Mouse (Mus musculus): ENCODE results near the gene Arhgap33. TPM values are rescaled to one million over a fixed set of nuclear protein-coding genes. Genes with fewer than 3 reads are reported as not detected.
"Not testable (repeated sequence)": the region's sequence is repeated elsewhere in the genome, so short reads cannot be mapped to it uniquely, and the experiment has no call there.

Gene Arhgap33
- polyA plus RNA-seq, 1 experiment from 2014 or later: 5.6 TPM

- ATAC-seq (ENCODE audit: insufficient read depth, low FRiP score): no peak
- H3K4me2 ChIP-seq (ENCODE audit: low read depth, low read length): no peak overlapping the region
- no peak overlapping the region for H3K9ac ChIP-seq (ENCODE audit: low read length)
- H3K36me3 ChIP-seq (ENCODE audit: control insufficient read depth, insufficient read depth, low read length): no peaks in the 10 kb centered on the region
- WGBS: 14% methylated on average over 6 of the region's 6 CpGs
- H3K9me3 ChIP-seq (replicated peaks; ENCODE audit: control insufficient read depth, low read length): no peaks in the 10 kb centered on the region
- no peaks in the 10 kb centered on the region for H3K4me1 ChIP-seq (ENCODE audit: control insufficient read depth, insufficient read depth, low read length)
- H3K27ac ChIP-seq (ENCODE audit: low read length): no peak overlapping the region
- H3K27me3 ChIP-seq (ENCODE audit: control insufficient read depth, insufficient read depth, low read length): no peaks in the 10 kb centered on the region
- no peak overlapping the region for H3K4me3 ChIP-seq (replicated peaks; ENCODE audit: low read length)
These were observed 43.9 kb downstream of the Arhgap33 start for GRCm38 (mm10) chr7:30490957-30491307.

- WGBS: 28% methylated on average over 16 of the region's 16 CpGs
- ATAC-seq (ENCODE audit: insufficient read depth, low FRiP score): no peak
- Histone ChIP-seq H3K4me2 (ENCODE audit: low read depth, low read length) (no peak overlapping the region), H3K9me3 (replicated peaks; ENCODE audit: control insufficient read depth, low read length) (no peaks in the 10 kb centered on the region), H3K4me1 (ENCODE audit: control insufficient read depth, insufficient read depth, low read length) (no peaks in the 10 kb centered on the region), H3K4me3 (replicated peaks; ENCODE audit: low read length) (no peak overlapping the region), H3K27ac (ENCODE audit: low read length) (no peak overlapping the region), H3K36me3 (ENCODE audit: control insufficient read depth, insufficient read depth, low read length) (no peaks in the 10 kb centered on the region), H3K9ac (ENCODE audit: low read length) (no peak overlapping the region), H3K27me3 (ENCODE audit: control insufficient read depth, insufficient read depth, low read length) (no peaks in the 10 kb centered on the region)
These were observed 44.5 kb downstream of the Arhgap33 start for GRCm38 (mm10) chr7:30490251-30490956.

GRCm38 (mm10) chr7:30484250-30484649 lies 50.6 kb downstream of the Arhgap33 start:
- Histone ChIP-seq H3K9ac (ENCODE audit: low read length) (no peak overlapping the region), H3K4me2 (ENCODE audit: low read depth, low read length) (no peak overlapping the region), H3K27me3 (ENCODE audit: control insufficient read depth, insufficient read depth, low read length) (no peaks in the 10 kb centered on the region), H3K36me3 (ENCODE audit: control insufficient read depth, insufficient read depth, low read length) (no peaks in the 10 kb centered on the region), H3K4me3 (replicated peaks; ENCODE audit: low read length) (no peak overlapping the region), H3K4me1 (ENCODE audit: control insufficient read depth, insufficient read depth, low read length) (no peaks in the 10 kb centered on the region), H3K9me3 (replicated peaks; ENCODE audit: control insufficient read depth, low read length) (no peaks in the 10 kb centered on the region), H3K27ac (ENCODE audit: low read length) (no peak overlapping the region)
- ATAC-seq (ENCODE audit: insufficient read depth, low FRiP score): no peak
- 14% methylated on average over 8 of the region's 8 CpGs for WGBS

- Histone ChIP-seq H3K9me3 (replicated peaks; ENCODE audit: control insufficient read depth, low read length) (no peaks in the 10 kb centered on the region), H3K27ac (ENCODE audit: low read length) (no peak overlapping the region), H3K9ac (ENCODE audit: low read length) (peak overlapping the region; percentile 46; the same call in 1 of the 2 replicates), H3K27me3 (ENCODE audit: control insufficient read depth, insufficient read depth, low read length) (no peaks in the 10 kb centered on the region), H3K36me3 (ENCODE audit: control insufficient read depth, insufficient read depth, low read length) (no peaks in the 10 kb centered on the region), H3K4me2 (ENCODE audit: low read depth, low read length) (peak overlapping the region; percentile 51), H3K4me3 (replicated peaks; ENCODE audit: low read length) (peak overlapping the region; percentile 17), H3K4me1 (ENCODE audit: control insufficient read depth, insufficient read depth, low read length) (peaks cover 5% of the 10 kb centered on the region; the same call in 1 of the 2 replicates)
- no peak for ATAC-seq (ENCODE audit: insufficient read depth, low FRiP score)
- 7% methylated on average over 29 of the region's 32 CpGs for WGBS
These were observed 57.2 kb downstream of the Arhgap33 start for GRCm38 (mm10) chr7:30477415-30478381.

- not testable (repeated sequence) for H3K9ac ChIP-seq (ENCODE audit: low read length); H3K27me3 ChIP-seq (ENCODE audit: control insufficient read depth, insufficient read depth, low read length); H3K36me3 ChIP-seq (ENCODE audit: control insufficient read depth, insufficient read depth, low read length); H3K4me2 ChIP-seq (ENCODE audit: low read depth, low read length); H3K27ac ChIP-seq (ENCODE audit: low read length); H3K4me1 ChIP-seq (ENCODE audit: control insufficient read depth, insufficient read depth, low read length); H3K4me3 ChIP-seq (replicated peaks; ENCODE audit: low read length); H3K9me3 ChIP-seq (replicated peaks; ENCODE audit: control insufficient read depth, low read length); ATAC-seq (ENCODE audit: insufficient read depth, low FRiP score)
- WGBS: 85% methylated on average over 7 of the region's 7 CpGs
These were observed 58.7 kb downstream of the Arhgap33 start for GRCm38 (mm10) chr7:30476136-30476535.

GRCm38 (mm10) chr7:30474999-30475398 lies 59.9 kb downstream of the Arhgap33 start:
- H3K4me2 ChIP-seq (ENCODE audit: low read depth, low read length): no peak overlapping the region
- H3K4me1 ChIP-seq (ENCODE audit: control insufficient read depth, insufficient read depth, low read length): peaks cover 5% of the 10 kb centered on the region; the same call in 1 of the 2 replicates
- H3K27me3 ChIP-seq (ENCODE audit: control insufficient read depth, insufficient read depth, low read length): no peaks in the 10 kb centered on the region
- no peaks in the 10 kb centered on the region for H3K36me3 ChIP-seq (ENCODE audit: control insufficient read depth, insufficient read depth, low read length)
- H3K9ac ChIP-seq (ENCODE audit: low read length): no peak overlapping the region
- ATAC-seq (ENCODE audit: insufficient read depth, low FRiP score): no peak
- no peak overlapping the region for H3K27ac ChIP-seq (ENCODE audit: low read length)
- WGBS: 54% methylated on average over 4 of the region's 4 CpGs
- H3K4me3 ChIP-seq (replicated peaks; ENCODE audit: low read length): no peak overlapping the region
- H3K9me3 ChIP-seq (replicated peaks; ENCODE audit: control insufficient read depth, low read length): no peaks in the 10 kb centered on the region

GRCm38 (mm10) chr7:30472411-30472810 lies 62.4 kb downstream of the Arhgap33 start:
- Histone ChIP-seq H3K4me1 (ENCODE audit: control insufficient read depth, insufficient read depth, low read length) (no peaks in the 10 kb centered on the region), H3K27ac (ENCODE audit: low read length) (no peak overlapping the region), H3K4me3 (replicated peaks; ENCODE audit: low read length) (no peak overlapping the region), H3K9ac (ENCODE audit: low read length) (no peak overlapping the region), H3K36me3 (ENCODE audit: control insufficient read depth, insufficient read depth, low read length) (no peaks in the 10 kb centered on the region), H3K4me2 (ENCODE audit: low read depth, low read length) (no peak overlapping the region), H3K9me3 (replicated peaks; ENCODE audit: control insufficient read depth, low read length) (no peaks in the 10 kb centered on the region), H3K27me3 (ENCODE audit: control insufficient read depth, insufficient read depth, low read length) (peaks cover 5% of the 10 kb centered on the region; the same call in 1 of the 2 replicates)
- ATAC-seq (ENCODE audit: insufficient read depth, low FRiP score): no peak
- 50% methylated on average over 5 of the region's 5 CpGs for WGBS

Measured in stomach, embryonic 16.5 days (tissue).